Mouse (Mus musculus) retina, postnatal 7 days (tissue): ENCODE results near the gene Ssh3.

Experiments used
- DNase-seq: peaks from one replicate; pipeline ENCODE4 v3.0.0-alpha.2; 2012; ENCODE audit warnings: low read depth, low spot score

The Ssh3 gene

GRCm38 (mm10) chr19:4244775-4245174 is 24.2 kb downstream of the Ssh3 start:
- no peak for DNase-seq

GRCm38 (mm10) chr19:4242416-4242815 is 26.6 kb downstream of the Ssh3 start:
- DNase-seq, result no peak

GRCm38 (mm10) chr19:4240247-4240668 is 28.7 kb downstream of the Ssh3 start:
- DNase-seq, result no peak

GRCm38 (mm10) chr19:4234548-4234947 is 34.4 kb downstream of the Ssh3 start:
- DNase-seq, result no peak

GRCm38 (mm10) chr19:4232651-4233050 is 36.3 kb downstream of the Ssh3 start:
- no peak for DNase-seq

- no peak for DNase-seq
These were observed 36.8 kb downstream of the Ssh3 start for GRCm38 (mm10) chr19:4232186-4232572.

GRCm38 (mm10) chr19:4231253-4232185 is 37.5 kb downstream of the Ssh3 start, which contains the start of gene Pold4:
Gene Pold4 (plus strand): TSS chr19:4231899.
- DNase-seq, result peak; percentile 73

- no peak for DNase-seq
These were observed 38.6 kb downstream of the Ssh3 start for GRCm38 (mm10) chr19:4230415-4230814.

GRCm38 (mm10) chr19:4229451-4230076 is 39.4 kb downstream of the Ssh3 start:
- no peak for DNase-seq

GRCm38 (mm10) chr19:4228891-4229290 is 40.1 kb downstream of the Ssh3 start:
- no peak for DNase-seq

- DNase-seq, result peak; percentile 79
These were observed 40.9 kb downstream of the Ssh3 start for GRCm38 (mm10) chr19:4227894-4228678.

GRCm38 (mm10) chr19:4227446-4227845 is 41.5 kb downstream of the Ssh3 start:
- no peak for DNase-seq

- no peak for DNase-seq
These were observed 42.2 kb downstream of the Ssh3 start for GRCm38 (mm10) chr19:4226779-4227178.

GRCm38 (mm10) chr19:4222165-4222564 is 46.8 kb downstream of the Ssh3 start:
- no peak for DNase-seq

- DNase-seq, result no peak
These were observed 47.8 kb downstream of the Ssh3 start for GRCm38 (mm10) chr19:4220957-4221743.

GRCm38 (mm10) chr19:4220416-4220815 is 48.6 kb downstream of the Ssh3 start:
- DNase-seq, result no peak

GRCm38 (mm10) chr19:4219943-4220342 is 49.0 kb downstream of the Ssh3 start:
- no peak for DNase-seq

GRCm38 (mm10) chr19:4218784-4219183 is 50.2 kb downstream of the Ssh3 start:
- DNase-seq, result no peak

GRCm38 (mm10) chr19:4218293-4218692 is 50.7 kb downstream of the Ssh3 start:
- no peak for DNase-seq

GRCm38 (mm10) chr19:4217855-4218254 is 51.1 kb downstream of the Ssh3 start:
- DNase-seq, result no peak

- no peak for DNase-seq
These were observed 51.8 kb downstream of the Ssh3 start for GRCm38 (mm10) chr19:4217140-4217539.
